Mouse (Mus musculus): ENCODE measurements around the gene Ube3b. TPM values are rescaled to one million over a fixed set of nuclear protein-coding genes. Genes with fewer than 3 reads are reported as not detected.

Gene Ube3b
- polyA plus RNA-seq, 1 experiment from 2014 or later: 51.5 TPM

DNA sequence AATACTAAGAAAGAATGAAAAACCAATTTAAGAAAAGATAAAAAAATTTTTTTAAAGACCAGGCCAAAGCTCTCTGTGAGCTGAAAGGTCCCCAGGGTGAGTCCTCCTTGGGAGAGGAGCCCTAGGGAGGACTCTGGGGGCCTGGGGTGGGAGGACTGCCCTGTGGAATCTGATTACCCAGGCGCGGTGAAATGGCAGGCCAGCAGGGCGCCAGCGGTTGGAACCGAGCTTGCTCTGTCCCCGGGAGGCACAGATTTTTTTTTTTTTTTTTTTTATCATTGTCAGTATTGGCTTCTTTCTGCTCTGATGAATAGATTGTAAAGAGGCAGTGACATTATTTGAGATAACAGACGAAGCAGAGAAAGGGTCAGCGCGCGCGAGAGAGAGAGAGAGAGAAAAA is 86.6 kb downstream of the Ube3b start:
- Histone ChIP-seq H3K36me3 (ENCODE audit: insufficient read depth, low read length) (no peaks in the 10 kb centered on the region), H3K9me3 (ENCODE audit: low read length) (no peaks in the 10 kb centered on the region), H3K4me2 (replicated peaks; ENCODE audit: low read depth, low read length) (peak overlapping the region; percentile 63), H3K9ac (replicated peaks; ENCODE audit: low read length) (peak overlapping the region; percentile 53), H3K4me1 (ENCODE audit: insufficient read depth, low read length) (peaks cover 35% of the 10 kb centered on the region), H3K27ac (ENCODE audit: low read length) (peak overlapping the region; percentile 66), H3K4me3 (ENCODE audit: low read length) (peak overlapping the region; percentile 37), H3K27me3 (ENCODE audit: insufficient read depth, low read length) (no peaks in the 10 kb centered on the region)
- WGBS: 4% methylated on average over 11 of the region's 11 CpGs
- peak; percentile 47; the same call in 1 of the 2 replicates for ATAC-seq (ENCODE audit: low FRiP score, low TSS enrichment)

DNA sequence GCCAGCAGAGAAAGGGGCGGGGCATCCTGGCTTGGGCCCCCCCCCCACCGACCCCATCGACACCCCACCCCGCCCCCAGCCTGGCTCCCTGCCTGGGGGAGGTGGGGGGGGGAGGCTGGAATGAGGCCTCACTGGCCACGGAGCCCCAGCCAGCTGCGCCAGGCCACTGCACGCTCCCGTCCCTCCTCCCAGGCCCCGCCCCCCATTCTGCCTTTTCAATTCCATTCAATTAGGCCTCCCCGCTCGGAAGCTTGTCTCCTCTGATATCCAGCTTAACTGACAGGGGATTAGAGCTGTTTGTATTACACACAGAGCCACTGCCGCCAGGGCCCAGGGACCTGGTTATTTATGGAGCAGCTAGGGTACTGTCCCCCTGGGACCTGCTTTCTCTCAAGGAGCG is 87.0 kb downstream of the Ube3b start:
- under 1% methylated on average over 13 of the region's 13 CpGs for whole genome bisulfite sequencing
- Histone ChIP-seq H3K4me3 (ENCODE audit: low read length) (peak overlapping the region; percentile 37), H3K27me3 (ENCODE audit: insufficient read depth, low read length) (no peaks in the 10 kb centered on the region), H3K9ac (replicated peaks; ENCODE audit: low read length) (peak overlapping the region; percentile 53), H3K4me2 (replicated peaks; ENCODE audit: low read depth, low read length) (peak overlapping the region; percentile 63), H3K9me3 (ENCODE audit: low read length) (no peaks in the 10 kb centered on the region), H3K36me3 (ENCODE audit: insufficient read depth, low read length) (no peaks in the 10 kb centered on the region), H3K27ac (ENCODE audit: low read length) (peak overlapping the region; percentile 82), H3K4me1 (ENCODE audit: insufficient read depth, low read length) (peaks cover 35% of the 10 kb centered on the region)
- peak; percentile 85 for ATAC-seq (ENCODE audit: low FRiP score, low TSS enrichment)

DNA sequence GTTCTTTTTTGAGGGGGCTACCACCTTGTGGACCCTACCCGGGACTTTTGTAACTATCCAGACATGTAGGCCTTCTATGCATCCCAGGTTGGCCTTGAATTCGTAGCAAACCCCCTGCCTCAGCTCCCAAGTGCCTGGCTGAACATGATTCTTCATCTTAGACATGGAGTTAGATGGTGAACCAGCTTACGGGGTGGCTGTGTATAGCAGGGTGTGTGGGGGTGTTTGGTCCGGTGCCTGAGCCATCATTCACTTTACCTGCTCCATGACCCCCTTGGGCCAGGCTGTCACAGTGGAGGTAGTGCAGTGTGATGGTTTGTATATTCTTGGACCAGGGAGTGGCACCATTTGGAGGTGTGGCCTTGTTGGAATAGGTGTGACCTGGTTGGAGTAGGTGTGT is 87.6 kb downstream of the Ube3b start:
- Histone ChIP-seq H3K4me3 (ENCODE audit: low read length) (no peak overlapping the region), H3K27ac (ENCODE audit: low read length) (peak overlapping the region; percentile 82), H3K9me3 (ENCODE audit: low read length) (no peaks in the 10 kb centered on the region), H3K9ac (replicated peaks; ENCODE audit: low read length) (peak overlapping the region; percentile 53), H3K36me3 (ENCODE audit: insufficient read depth, low read length) (no peaks in the 10 kb centered on the region), H3K27me3 (ENCODE audit: insufficient read depth, low read length) (no peaks in the 10 kb centered on the region), H3K4me1 (ENCODE audit: insufficient read depth, low read length) (peaks cover 35% of the 10 kb centered on the region), H3K4me2 (replicated peaks; ENCODE audit: low read depth, low read length) (peak overlapping the region; percentile 63)
- WGBS: 63% methylated on average over 4 of the region's 4 CpGs
- ATAC-seq (ENCODE audit: low FRiP score, low TSS enrichment): no peak; the same call in 1 of the 2 replicates

DNA sequence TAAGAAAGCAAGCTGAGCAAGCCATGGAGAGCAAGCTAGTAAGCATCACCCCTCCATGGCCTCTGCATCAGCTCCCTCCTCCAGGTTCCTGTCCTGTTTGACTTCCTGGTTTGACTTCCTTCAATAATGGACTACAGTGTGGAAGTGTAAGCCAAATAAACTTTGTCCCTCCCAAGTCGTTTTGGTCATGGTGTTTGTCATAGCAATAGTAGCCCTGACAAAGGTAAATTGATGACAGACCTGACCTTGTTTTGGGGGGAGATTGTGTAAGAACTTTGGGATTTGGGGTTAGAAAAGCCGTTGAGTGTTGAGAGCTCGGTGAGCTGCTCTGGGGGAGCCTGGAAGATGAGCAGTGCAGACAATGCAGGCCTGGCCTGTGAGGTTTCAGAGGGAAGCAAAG is 90.0 kb downstream of the Ube3b start:
- H3K4me3 ChIP-seq (ENCODE audit: low read length): no peak overlapping the region
- no peaks in the 10 kb centered on the region for H3K27me3 ChIP-seq (ENCODE audit: insufficient read depth, low read length)
- no peak overlapping the region for H3K4me2 ChIP-seq (replicated peaks; ENCODE audit: low read depth, low read length)
- WGBS: 52% methylated on average over 3 of the region's 3 CpGs
- H3K9ac ChIP-seq (replicated peaks; ENCODE audit: low read length): no peak overlapping the region
- no peaks in the 10 kb centered on the region for H3K9me3 ChIP-seq (ENCODE audit: low read length)
- peaks cover 35% of the 10 kb centered on the region for H3K4me1 ChIP-seq (ENCODE audit: insufficient read depth, low read length)
- ATAC-seq (ENCODE audit: low FRiP score, low TSS enrichment): no peak
- no peaks in the 10 kb centered on the region for H3K36me3 ChIP-seq (ENCODE audit: insufficient read depth, low read length)
- no peak overlapping the region for H3K27ac ChIP-seq (ENCODE audit: low read length)

Small RNA genes lying within 50 kb of the gene (microRNA-seq; reads per million reads assigned to microRNA genes)
- not detected for gene Mir7027

Other genes starting within 250 kb of the Ube3b start
- 4.7 and 5.7 TPM in 2 replicates for gene Acacb, start 234.1 kb upstream of the Ube3b start, polyA plus RNA-seq (2015; fragmentation: Nextera tagmentation; extraction: Ambion mirVana)
- gene Foxn4, start 106.8 kb upstream of the Ube3b start, polyA plus RNA-seq (2015; fragmentation: Nextera tagmentation; extraction: Ambion mirVana): 0.10 TPM in 1 of 2 replicates, not detected in the other
- 2.4 and 2.8 TPM in 2 replicates for gene Myo1h, start 91.4 kb upstream of the Ube3b start, polyA plus RNA-seq (2015; fragmentation: Nextera tagmentation; extraction: Ambion mirVana)
- gene Kctd10, start 99 bp upstream of the Ube3b start, polyA plus RNA-seq (2015; fragmentation: Nextera tagmentation; extraction: Ambion mirVana): 116 and 124 TPM in 2 replicates
- gene Mmab, start 63.5 kb downstream of the Ube3b start, polyA plus RNA-seq (2015; fragmentation: Nextera tagmentation; extraction: Ambion mirVana): 35.8 and 36.9 TPM in 2 replicates
- gene Mvk, start 63.7 kb downstream of the Ube3b start, polyA plus RNA-seq (2015; fragmentation: Nextera tagmentation; extraction: Ambion mirVana): 37.2 and 39.5 TPM in 2 replicates
- gene Fam222a, start 187.4 kb downstream of the Ube3b start, polyA plus RNA-seq (2015; fragmentation: Nextera tagmentation; extraction: Ambion mirVana): 4.1 and 4.5 TPM in 2 replicates

Measured in kidney, embryonic 16.5 days (tissue).